Mouse (Mus musculus): Measurements from ENCODE around the gene Cdkn1c. TPM values are rescaled to one million over a fixed set of nuclear protein-coding genes. Genes with fewer than 3 reads are reported as not detected.

Gene Cdkn1c
- 2.3 TPM for total RNA-seq (2023)

GRCm38 (mm10) chr7:143460874-143461273 lies at the start of gene Cdkn1c:
TSS of gene Cdkn1c (minus strand) at chr7:143461050.

DNA sequence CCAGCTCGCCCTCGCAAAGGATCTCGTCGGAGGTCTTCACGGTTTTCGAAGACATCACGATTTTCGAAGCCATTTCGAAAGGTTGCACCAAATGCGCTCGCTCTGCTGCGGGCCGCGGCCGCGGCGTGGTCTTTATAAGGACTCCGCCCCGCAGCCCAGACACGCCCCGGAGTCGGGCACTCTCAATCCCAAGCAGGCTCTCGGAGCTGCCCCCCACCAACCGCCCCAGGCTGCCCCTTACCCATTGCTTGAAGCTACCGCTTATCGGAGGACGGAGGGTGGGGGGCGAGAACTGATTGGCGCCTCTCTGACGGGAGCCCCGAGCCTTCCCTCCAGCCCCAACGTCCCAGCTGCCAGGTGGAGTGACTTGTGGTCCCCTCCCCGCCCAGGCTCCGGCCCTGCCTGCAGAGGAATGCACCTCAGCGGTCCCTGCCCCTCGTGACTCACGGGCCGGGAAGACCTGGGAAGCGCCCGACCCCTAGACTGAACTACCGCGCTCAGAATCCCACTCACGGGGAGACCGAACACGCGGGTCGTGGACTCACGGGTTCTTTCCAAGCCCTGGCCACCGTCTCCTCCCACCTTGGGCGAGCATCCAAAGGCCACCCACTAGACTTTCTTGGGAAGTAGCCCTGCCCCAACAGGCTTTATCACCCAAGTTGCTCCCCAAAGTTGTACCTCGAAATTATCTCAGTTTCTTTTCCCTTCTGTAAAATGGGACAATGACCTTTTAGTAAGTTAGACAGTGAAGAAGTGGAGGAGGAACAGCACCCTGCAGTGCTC lies 41.8 kb upstream of the Cdkn1c start, which contains the start of gene Phlda2:
TSS of gene Phlda2 (minus strand) at position 733 of the 783 bp plus-strand sequence.

GRCm38 (mm10) chr7:143473347-143474101 lies 12.7 kb upstream of the Cdkn1c start, which contains the start of gene Slc22a18:
TSS of gene Slc22a18 (plus strand) at chr7:143473736.

Other genes starting within 250 kb of the Cdkn1c start
- not detected for gene Slc22a18, start 12.7 kb upstream of the Cdkn1c start, total RNA-seq (2023)
- gene Phlda2, start 42.1 kb upstream of the Cdkn1c start, total RNA-seq (2023) = not detected
- 226 TPM for gene Nap1l4, start 88.1 kb upstream of the Cdkn1c start, total RNA-seq (2023)
- gene Cars, start 139.0 kb upstream of the Cdkn1c start, total RNA-seq (2023) = 92.9 TPM
- gene Tnfrsf26, start 167.7 kb upstream of the Cdkn1c start, total RNA-seq (2023) = 42.9 TPM
- gene Tnfrsf22, start 188.6 kb upstream of the Cdkn1c start, total RNA-seq (2023) = 16.2 TPM
- gene Tnfrsf23, start 224.8 kb upstream of the Cdkn1c start, total RNA-seq (2023) = 5.5 TPM